Mouse (Mus musculus) lung, embryonic 14.5 days (tissue): Measurements from ENCODE around the gene Ptafr. TPM values are rescaled to one million over a fixed set of nuclear protein-coding genes. Genes with fewer than 3 reads are reported as not detected.
"Not testable (repeated sequence)": the region's sequence is repeated elsewhere in the genome, so short reads cannot be mapped to it uniquely, and the experiment has no call there.

Source experiments
- ATAC-seq: fragments of 200-750 bp; cut with Nextera tagmentation; 2 replicates; pipeline ENCODE4 v1.8.0; 2017; ENCODE audit warnings: mild to moderate bottlenecking, moderate TSS enrichment, moderate library complexity; ENCODE audit not compliant: insufficient read depth
- DNase-seq: peaks from one replicate; pipeline ENCODE4 v3.0.0-alpha.2; 2015
- H3K27ac ChIP-seq: fragments of 300-500 bp; sonication (generic); 2 replicates; pipeline ENCODE4 v1.5.1; 2014; ENCODE audit warnings: low read depth, mild to moderate bottlenecking, moderate library complexity
- H3K27me3 ChIP-seq: fragments of 300-500 bp; sonication (generic); 2 replicates; pipeline ENCODE4 v1.6.1; 2014; ENCODE audit warnings: low read length, control low read depth; ENCODE audit not compliant: insufficient read depth
- H3K36me3 ChIP-seq: fragments of 300-500 bp; sonication (generic); 2 replicates; pipeline ENCODE4 v1.6.1; 2014; ENCODE audit warnings: control low read depth; ENCODE audit not compliant: insufficient read depth
- H3K4me1 ChIP-seq: fragments of 300-500 bp; sonication (generic); 2 replicates; pipeline ENCODE4 v1.6.1; 2014; ENCODE audit warnings: antibody characterized with exemption, control low read depth; ENCODE audit not compliant: insufficient read depth
- H3K4me2 ChIP-seq: fragments of 300-500 bp; sonication (generic); 2 replicates; pipeline ENCODE4 v1.6.1; 2014; ENCODE audit warnings: mild to moderate bottlenecking
- H3K4me3 ChIP-seq: fragments of 300-500 bp; sonication (generic); 2 replicates; pipeline ENCODE4 v1.5.1; 2014; ENCODE audit warnings: low read depth, low read length
- H3K9ac ChIP-seq: fragments of 300-500 bp; sonication (generic); 2 replicates; pipeline ENCODE4 v1.6.1; 2014
- H3K9me3 ChIP-seq: fragments of 300-500 bp; sonication (generic); 2 replicates; pipeline ENCODE4 v1.6.1; 2016; ENCODE audit warnings: low read depth, low read length, control low read depth
- CTCF ChIP-seq: IDR thresholded peaks from 2 replicates; pipeline ENCODE4 v1.5.1; 2016; ENCODE audit warnings: antibody characterized with exemption, low read depth
- WGBS: fragments of 180-500 bp; shearing (Covaris S2); extraction: QIAGEN DNeasy Blood & Tissue Kit; methylation state at CpG from one replicate; pipeline ENCODE4 v1.1.7; 2014; 5-methylcytosine and 5-hydroxymethylcytosine counted together
- polyA plus RNA-seq: library from polyadenylated mRNA; unstranded; fragments of >200 nt; fragmentation: Nextera tagmentation; extraction: Ambion mirVana; gene quantifications from 2 replicates; pipeline ENCODE4 v1.2.1, GENCODE M21; 2014

Gene Ptafr
- polyA plus RNA-seq, 1 experiment from 2014 or later, result 1.1 TPM

GRCm38 (mm10) chr4:132599764-132600163 is 35.9 kb downstream of the Ptafr start:
- no peaks in the 10 kb centered on the region for H3K4me1 ChIP-seq
- H3K27me3 ChIP-seq, result no peaks in the 10 kb centered on the region
- no peak overlapping the region for H3K4me2 ChIP-seq
- no peak for ATAC-seq
- TF ChIP-seq CTCF, result no peak
- H3K4me3 ChIP-seq, result no peak overlapping the region
- H3K36me3 ChIP-seq, result no peaks in the 10 kb centered on the region
- no peak for DNase-seq
- no peak overlapping the region for H3K27ac ChIP-seq
- H3K9ac ChIP-seq, result no peak overlapping the region
- WGBS, result 77% methylated on average over 3 of the region's 3 CpGs
- no peaks in the 10 kb centered on the region for H3K9me3 ChIP-seq

GRCm38 (mm10) chr4:132600465-132600864 is 36.6 kb downstream of the Ptafr start:
- H3K36me3 ChIP-seq, result no peaks in the 10 kb centered on the region
- H3K4me3 ChIP-seq, result no peak overlapping the region
- no peaks in the 10 kb centered on the region for H3K9me3 ChIP-seq
- DNase-seq, result no peak
- no peak for TF ChIP-seq CTCF
- 79% methylated on average over 6 of the region's 6 CpGs for WGBS
- H3K4me1 ChIP-seq, result no peaks in the 10 kb centered on the region
- no peak for ATAC-seq
- H3K27ac ChIP-seq, result no peak overlapping the region
- H3K4me2 ChIP-seq, result no peak overlapping the region
- no peaks in the 10 kb centered on the region for H3K27me3 ChIP-seq
- no peak overlapping the region for H3K9ac ChIP-seq

- not testable (repeated sequence) for H3K9ac ChIP-seq, H3K27me3 ChIP-seq, H3K4me1 ChIP-seq, H3K4me3 ChIP-seq, H3K4me2 ChIP-seq, H3K27ac ChIP-seq, H3K9me3 ChIP-seq, DNase-seq, ATAC-seq, H3K36me3 ChIP-seq
- WGBS, result 95% methylated on average over 4 of the region's 5 CpGs
Measured at GRCm38 (mm10) chr4:132601242-132601641, 37.4 kb downstream of the Ptafr start.

GRCm38 (mm10) chr4:132603468-132603867 is 39.6 kb downstream of the Ptafr start:
- Histone ChIP-seq H3K27ac (no peak overlapping the region), H3K4me3 (no peak overlapping the region), H3K4me1 (0 out of 2 replicates have a peak, but pooled peaks cover 3% of the 10 kb centered on the region), H3K9me3 (no peaks in the 10 kb centered on the region), H3K27me3 (no peaks in the 10 kb centered on the region), H3K36me3 (no peaks in the 10 kb centered on the region), H3K9ac (no peak overlapping the region), H3K4me2 (no peak overlapping the region)
- DNase-seq, result no peak
- WGBS, result 75% methylated on average over 4 of the region's 4 CpGs
- no peak for ATAC-seq
- no peak for TF ChIP-seq CTCF

- Histone ChIP-seq H3K36me3 (no peaks in the 10 kb centered on the region), H3K4me1 (0 out of 2 replicates have a peak, but pooled peaks cover 3% of the 10 kb centered on the region), H3K4me2 (no peak overlapping the region), H3K27ac (no peak overlapping the region), H3K9me3 (no peaks in the 10 kb centered on the region), H3K9ac (no peak overlapping the region), H3K4me3 (no peak overlapping the region), H3K27me3 (no peaks in the 10 kb centered on the region)
- DNase-seq, result peak; percentile 81
- WGBS, result 16% methylated on average over 5 of the region's 5 CpGs
- ATAC-seq, result peak; percentile 81
- TF ChIP-seq CTCF, result no peak
Measured at GRCm38 (mm10) chr4:132605816-132606215, 41.9 kb downstream of the Ptafr start.

- Histone ChIP-seq H3K4me1 (0 out of 2 replicates have a peak, but pooled peaks cover 3% of the 10 kb centered on the region), H3K4me2 (no peak overlapping the region), H3K9ac (no peak overlapping the region), H3K4me3 (no peak overlapping the region), H3K36me3 (no peaks in the 10 kb centered on the region), H3K9me3 (no peaks in the 10 kb centered on the region), H3K27ac (no peak overlapping the region), H3K27me3 (no peaks in the 10 kb centered on the region)
- no peak for DNase-seq
- TF ChIP-seq CTCF, result no peak
- WGBS, result 33% methylated on average over 4 of the region's 4 CpGs
- no peak for ATAC-seq
Measured at GRCm38 (mm10) chr4:132608147-132608546, 44.3 kb downstream of the Ptafr start.

- no peak for ATAC-seq
- no peak overlapping the region for H3K4me2 ChIP-seq
- no peaks in the 10 kb centered on the region for H3K27me3 ChIP-seq
- H3K9ac ChIP-seq, result no peak overlapping the region
- H3K4me3 ChIP-seq, result no peak overlapping the region
- no peaks in the 10 kb centered on the region for H3K36me3 ChIP-seq
- H3K4me1 ChIP-seq, result 0 out of 2 replicates have a peak, but pooled peaks cover 3% of the 10 kb centered on the region
- DNase-seq, result no peak
- no peak overlapping the region for H3K27ac ChIP-seq
- no peak for TF ChIP-seq CTCF
- H3K9me3 ChIP-seq, result no peaks in the 10 kb centered on the region
- 73% methylated on average over 3 of the region's 3 CpGs for WGBS
Measured at GRCm38 (mm10) chr4:132610301-132610984, 46.6 kb downstream of the Ptafr start.

- Histone ChIP-seq H3K9ac (no peak overlapping the region), H3K4me1 (no peaks in the 10 kb centered on the region), H3K27ac (no peak overlapping the region), H3K9me3 (no peaks in the 10 kb centered on the region), H3K36me3 (no peaks in the 10 kb centered on the region), H3K4me3 (no peak overlapping the region), H3K27me3 (no peaks in the 10 kb centered on the region), H3K4me2 (no peak overlapping the region)
- WGBS, result 75% methylated on average over 8 of the region's 8 CpGs
- ATAC-seq (no peak), DNase-seq (no peak)
- no peak for TF ChIP-seq CTCF
Measured at GRCm38 (mm10) chr4:132611320-132611719, 47.5 kb downstream of the Ptafr start.
